Mouse (Mus musculus) ES-Bruce4 (cell line): Measurements from ENCODE around the gene Abca7. TPM values are rescaled to one million over a fixed set of nuclear protein-coding genes. Genes with fewer than 3 reads are reported as not detected.
A peak's percentile ranks its signal among the peaks of the same experiment; 100 is the strongest.

Source experiments
- H3K27ac ChIP-seq: 2 replicates; pipeline ENCODE4 v1.5.1; 2012; ENCODE audit warnings: low read length, inconsistent platforms; ENCODE audit not compliant: insufficient read depth
- H3K27me3 ChIP-seq: 2 replicates; pipeline ENCODE4 v1.6.1; 2012; ENCODE audit warnings: mild to moderate bottlenecking, low read length, inconsistent platforms; ENCODE audit not compliant: control insufficient read depth, poor library complexity, insufficient read depth, severe bottlenecking
- H3K36me3 ChIP-seq: 2 replicates; pipeline ENCODE4 v1.6.1; 2012; ENCODE audit warnings: inconsistent platforms, mild to moderate bottlenecking, low read length, moderate library complexity; ENCODE audit not compliant: control insufficient read depth, poor library complexity, insufficient read depth, severe bottlenecking
- H3K4me1 ChIP-seq: one replicate; pipeline ENCODE4 v1.8.1; 2011; ENCODE audit warnings: low read length; ENCODE audit not compliant: control insufficient read depth, insufficient read depth
- H3K4me3 ChIP-seq: 2 replicates; pipeline ENCODE4 v1.5.1; 2011; ENCODE audit warnings: low read depth, mild to moderate bottlenecking, low read length
- H3K9ac ChIP-seq: 2 replicates; pipeline ENCODE4 v1.6.1; 2012; ENCODE audit warnings: low read depth, mild to moderate bottlenecking, inconsistent platforms; ENCODE audit not compliant: poor library complexity, severe bottlenecking
- H3K9me3 ChIP-seq: replicated peaks from 2 replicates; pipeline ENCODE4 v1.6.1; 2012; ENCODE audit warnings: mild to moderate bottlenecking, low read length, inconsistent platforms; ENCODE audit not compliant: control insufficient read depth, poor library complexity, insufficient read depth, severe bottlenecking
- CTCF ChIP-seq: IDR thresholded peaks from one replicate; pipeline ENCODE4 v1.8.1; 2011; ENCODE audit warnings: low read depth, low read length
- EP300 ChIP-seq: IDR thresholded peaks from 2 replicates; pipeline ENCODE4 v1.6.1; 2011; ENCODE audit warnings: low read depth, low read length; ENCODE audit not compliant: insufficient read depth
- POLR2A ChIP-seq: IDR thresholded peaks from one replicate; pipeline ENCODE4 v1.8.1; 2011; ENCODE audit warnings: low read length; ENCODE audit not compliant: insufficient read depth
- polyA plus RNA-seq: library from polyadenylated mRNA; stranded (reverse); fragments of >200 nt; gene quantifications from 2 replicates; pipeline ENCODE4 v1.2.4, GENCODE M21; 2011; ENCODE audit warnings: low read depth; ENCODE audit not compliant: missing spikeins, insufficient read depth, insufficient read length

Gene Abca7
- polyA plus RNA-seq, 1 experiment: 10.6 TPM

GRCm38 (mm10) chr10:80056976-80057682, 60.8 kb downstream of the Abca7 start:
- H3K4me1 ChIP-seq: peaks cover 3% of the 10 kb centered on the region
- peaks cover 20% of the 10 kb centered on the region for H3K36me3 ChIP-seq
- TF ChIP-seq POLR2A: no peak
- TF ChIP-seq EP300: no peak
- no peak for TF ChIP-seq CTCF
- H3K27ac ChIP-seq: no peak overlapping the region
- H3K9me3 ChIP-seq: no peaks in the 10 kb centered on the region
- peak overlapping the region; percentile 37 for H3K4me3 ChIP-seq
- H3K27me3 ChIP-seq: no peaks in the 10 kb centered on the region
- H3K9ac ChIP-seq: peak overlapping the region; percentile 52

GRCm38 (mm10) chr10:80057683-80058326, 61.5 kb downstream of the Abca7 start:
- peak overlapping the region; percentile 52 for H3K9ac ChIP-seq
- TF ChIP-seq EP300 (no peak), CTCF (no peak), POLR2A (no peak)
- H3K4me3 ChIP-seq: peak overlapping the region; percentile 37
- no peak overlapping the region for H3K27ac ChIP-seq
- H3K9me3 ChIP-seq: no peaks in the 10 kb centered on the region
- no peaks in the 10 kb centered on the region for H3K27me3 ChIP-seq
- H3K36me3 ChIP-seq: peaks cover 20% of the 10 kb centered on the region
- H3K4me1 ChIP-seq: no peaks in the 10 kb centered on the region

- no peak overlapping the region for H3K9ac ChIP-seq
- H3K36me3 ChIP-seq: no peaks in the 10 kb centered on the region
- no peak overlapping the region for H3K27ac ChIP-seq
- no peaks in the 10 kb centered on the region for H3K9me3 ChIP-seq
- no peaks in the 10 kb centered on the region for H3K27me3 ChIP-seq
- no peaks in the 10 kb centered on the region for H3K4me1 ChIP-seq
- no peak for TF ChIP-seq POLR2A
- no peak overlapping the region for H3K4me3 ChIP-seq
These were observed 66.8 kb downstream of the Abca7 start for GRCm38 (mm10) chr10:80063104-80063503.

- Histone ChIP-seq H3K27me3 (no peaks in the 10 kb centered on the region), H3K4me1 (no peaks in the 10 kb centered on the region), H3K4me3 (no peak overlapping the region), H3K27ac (no peak overlapping the region), H3K36me3 (no peaks in the 10 kb centered on the region), H3K9ac (no peak overlapping the region), H3K9me3 (no peaks in the 10 kb centered on the region)
- peak; percentile 39 for TF ChIP-seq CTCF
- no peak for TF ChIP-seq POLR2A
- no peak for TF ChIP-seq EP300
These were observed 67.8 kb downstream of the Abca7 start for GRCm38 (mm10) chr10:80063877-80064650.

Other genes with a start within 250 kb of the Abca7 start
- gene Polrmt, start 249.9 kb upstream of the Abca7 start, polyA plus RNA-seq: 21.9 and 23.0 TPM in 2 replicates
- gene Fgf22, start 241.4 kb upstream of the Abca7 start, polyA plus RNA-seq: 1.0 and 1.2 TPM in 2 replicates
- gene Rnf126, start 229.5 kb upstream of the Abca7 start, polyA plus RNA-seq: 49.6 and 61.5 TPM in 2 replicates
- 7.7 TPM in 2 replicates for gene Fstl3, start 219.2 kb upstream of the Abca7 start, polyA plus RNA-seq
- not detected in 2 replicates for gene Prss57, start 205.5 kb upstream of the Abca7 start, polyA plus RNA-seq
- gene Palm, start 202.9 kb upstream of the Abca7 start, polyA plus RNA-seq: 53.3 and 53.7 TPM in 2 replicates
- 4.0 and 6.4 TPM in 2 replicates for gene Misp, start 175.5 kb upstream of the Abca7 start, polyA plus RNA-seq
- gene Ptbp1, start 142.1 kb upstream of the Abca7 start, polyA plus RNA-seq: 628 and 695 TPM in 2 replicates
- 8.7 and 13.1 TPM in 2 replicates for gene Prtn3, start 122.0 kb upstream of the Abca7 start, polyA plus RNA-seq
- 6.4 and 8.3 TPM in 2 replicates for gene Plppr3, start 121.9 kb upstream of the Abca7 start, polyA plus RNA-seq
- not detected in 2 replicates for gene Elane, start 110.2 kb upstream of the Abca7 start, polyA plus RNA-seq
- gene Cfd, start 105.6 kb upstream of the Abca7 start, polyA plus RNA-seq: not detected in 2 replicates
- 17.4 and 17.5 TPM in 2 replicates for gene Med16, start 87.6 kb upstream of the Abca7 start, polyA plus RNA-seq
- not detected in 2 replicates for gene Gm26602, start 85.6 kb upstream of the Abca7 start, polyA plus RNA-seq
- 0.25 and 1.2 TPM in 2 replicates for gene Kiss1r, start 79.5 kb upstream of the Abca7 start, polyA plus RNA-seq
- 49.4 and 56.5 TPM in 2 replicates for gene R3hdm4, start 75.3 kb upstream of the Abca7 start, polyA plus RNA-seq
- gene Arid3a, start 69.5 kb upstream of the Abca7 start, polyA plus RNA-seq: 31.1 and 36.5 TPM in 2 replicates
- gene Wdr18, start 36.3 kb upstream of the Abca7 start, polyA plus RNA-seq: 47.6 and 55.3 TPM in 2 replicates
- not detected in 2 replicates for gene Grin3b, start 25.8 kb upstream of the Abca7 start, polyA plus RNA-seq
- 54.6 and 61.1 TPM in 2 replicates for gene Tmem259, start 12.2 kb upstream of the Abca7 start, polyA plus RNA-seq
- 156 and 164 TPM in 2 replicates for gene Cnn2, start 7.9 kb upstream of the Abca7 start, polyA plus RNA-seq
- gene Arhgap45, start 20.2 kb downstream of the Abca7 start, polyA plus RNA-seq: 6.5 and 6.9 TPM in 2 replicates
- 176 and 180 TPM in 2 replicates for gene Polr2e, start 43.3 kb downstream of the Abca7 start, polyA plus RNA-seq
- 479 and 507 TPM in 2 replicates for gene Gpx4, start 50.7 kb downstream of the Abca7 start, polyA plus RNA-seq
- gene Sbno2, start 109.1 kb downstream of the Abca7 start, polyA plus RNA-seq: 36.1 and 37.3 TPM in 2 replicates
- 70.3 and 91.6 TPM in 2 replicates for gene Stk11, start 119.3 kb downstream of the Abca7 start, polyA plus RNA-seq
- 242 and 255 TPM in 2 replicates for gene Atp5d, start 142.1 kb downstream of the Abca7 start, polyA plus RNA-seq
- 29.8 and 33.4 TPM in 2 replicates for gene Cbarp, start 144.3 kb downstream of the Abca7 start, polyA plus RNA-seq
- 67.4 and 73.2 TPM in 2 replicates for gene Midn, start 151.8 kb downstream of the Abca7 start, polyA plus RNA-seq
- gene Cirbp, start 169.5 kb downstream of the Abca7 start, polyA plus RNA-seq: 51.9 and 58.2 TPM in 2 replicates
- gene 1600002K03Rik, start 176.4 kb downstream of the Abca7 start, polyA plus RNA-seq: 7.6 and 7.7 TPM in 2 replicates
- 7.2 and 11.2 TPM in 2 replicates for gene Efna2, start 183.0 kb downstream of the Abca7 start, polyA plus RNA-seq
- 35.7 and 36.5 TPM in 2 replicates for gene Mum1, start 229.9 kb downstream of the Abca7 start, polyA plus RNA-seq